Mouse (Mus musculus) left cerebral cortex, adult 8-10 months (tissue): ENCODE data around the gene Stox2. TPM values are rescaled to one million over a fixed set of nuclear protein-coding genes. Genes with fewer than 3 reads are reported as not detected.

Experiments used
- DNase-seq, 2 experiments: peaks; one replicate each; pipeline ENCODE4 v3.0.0; 2022; ENCODE audit warnings: low spot score in 2 of 2
- total RNA-seq, 4 experiments: library from RNA; stranded (reverse); gene quantifications; 2 replicates each; pipeline ENCODE4 v1.2.4; 2022

The Stox2 gene
- total RNA-seq, 4 experiments from 2014 or later = 76.9 to 96.7 (median 84.0) TPM

DNA sequence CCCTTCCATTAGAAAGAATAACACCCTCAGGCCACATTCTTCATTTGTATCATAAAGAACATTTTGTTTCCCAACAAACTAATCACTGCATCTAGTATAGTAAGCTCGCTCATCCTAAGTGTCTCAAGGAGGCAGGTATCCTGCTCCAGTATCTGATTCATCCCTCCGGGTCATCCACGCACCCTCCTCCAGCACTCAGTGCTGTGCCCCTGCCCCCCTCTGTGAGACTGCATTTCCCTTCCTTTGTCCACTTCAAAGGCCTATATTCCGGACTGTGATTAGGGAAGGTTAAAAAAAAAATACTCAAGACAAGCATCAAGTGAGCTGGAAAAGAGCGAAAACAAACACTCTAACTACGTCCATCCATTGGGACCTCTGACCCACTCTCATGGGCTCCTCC is 260.8 kb downstream of the Stox2 start:
- no peak for DNase-seq

DNA sequence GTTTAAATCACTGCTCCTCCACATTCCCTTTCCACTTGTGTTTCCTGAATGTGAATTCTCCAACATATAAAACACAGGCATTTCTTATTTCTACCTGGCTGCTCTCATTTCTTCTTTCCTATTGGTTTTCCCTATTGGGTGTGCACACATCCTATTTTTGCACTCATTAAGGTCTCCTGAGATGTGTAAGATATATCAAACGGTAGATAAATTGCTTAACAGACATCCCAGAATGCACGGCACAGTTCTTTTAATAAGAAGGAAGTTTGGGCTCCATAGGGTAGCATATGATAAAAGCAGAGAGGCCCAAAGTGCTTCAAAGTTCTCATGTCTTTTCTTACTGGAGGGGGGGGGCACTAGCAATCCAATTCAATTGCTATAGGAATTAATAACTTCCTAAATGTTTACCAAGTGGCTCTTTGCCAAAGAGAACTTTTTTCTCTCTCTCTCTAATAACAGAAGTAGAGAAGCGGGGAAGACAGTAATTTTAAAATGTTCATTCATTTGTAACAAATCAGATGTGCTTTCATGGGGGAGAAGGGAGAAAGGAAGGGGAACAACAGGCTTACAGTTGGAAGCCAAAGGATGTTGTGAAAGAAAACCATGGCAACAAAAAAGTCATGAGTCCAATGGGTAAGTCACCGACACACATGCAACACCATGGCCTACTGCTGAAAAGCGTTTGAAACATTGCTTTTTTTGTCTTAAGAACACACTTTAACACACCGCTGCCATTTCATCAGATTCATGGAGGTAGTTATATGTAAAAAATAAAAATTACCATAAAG is 263.2 kb downstream of the Stox2 start:
- no peak for DNase-seq

DNA sequence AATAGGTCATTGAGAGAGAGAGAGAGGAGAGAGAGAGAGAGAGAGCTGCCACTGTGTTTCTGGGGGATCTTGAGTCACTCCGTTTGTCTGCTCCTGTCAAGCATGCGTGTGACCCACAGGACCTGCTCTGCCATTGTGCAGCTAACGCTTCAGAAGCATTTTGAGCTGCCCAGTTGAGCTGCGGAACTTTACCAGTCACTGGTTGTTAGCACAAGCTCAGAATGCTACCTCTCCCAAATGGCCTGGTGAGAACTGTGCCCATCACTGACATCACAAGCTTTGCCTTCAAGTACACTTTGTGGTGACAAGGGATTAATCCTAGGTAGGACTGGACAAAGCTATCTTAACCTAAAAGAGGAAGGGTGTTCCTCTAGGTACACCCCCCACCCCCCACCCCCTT is 263.9 kb downstream of the Stox2 start:
- DNase-seq = no peak

DNA sequence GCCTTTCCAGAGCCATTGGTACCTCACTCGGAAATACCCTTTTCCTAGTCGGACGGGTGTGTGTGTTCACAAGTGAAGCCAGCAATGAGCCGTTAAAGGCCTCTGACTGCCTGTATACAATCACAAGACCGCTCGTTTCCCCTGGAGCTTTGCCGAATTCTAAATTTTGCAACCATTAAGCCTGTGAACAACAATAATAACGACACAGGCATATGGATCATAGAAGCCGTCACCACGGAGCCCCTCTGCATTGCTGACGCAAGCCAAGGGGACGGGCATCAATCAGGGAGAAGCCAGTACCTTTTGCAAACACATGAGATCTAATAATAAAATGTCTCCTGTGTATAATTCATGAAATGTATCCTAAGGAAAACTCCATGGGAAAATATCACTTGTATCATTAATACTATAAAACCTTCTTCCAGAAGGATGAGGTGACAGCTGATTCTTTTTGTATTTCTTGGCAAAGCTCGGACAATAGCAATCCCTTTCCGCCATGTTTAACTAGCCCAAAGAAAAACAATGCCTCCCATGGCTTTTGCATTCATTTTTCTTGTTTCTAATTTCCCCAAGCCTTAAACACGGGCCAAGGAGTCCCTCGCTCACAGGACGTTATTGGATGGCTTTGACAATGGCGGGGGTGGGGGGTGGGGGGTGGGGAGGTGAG is 265.0 kb downstream of the Stox2 start:
- DNase-seq = no peak

DNA sequence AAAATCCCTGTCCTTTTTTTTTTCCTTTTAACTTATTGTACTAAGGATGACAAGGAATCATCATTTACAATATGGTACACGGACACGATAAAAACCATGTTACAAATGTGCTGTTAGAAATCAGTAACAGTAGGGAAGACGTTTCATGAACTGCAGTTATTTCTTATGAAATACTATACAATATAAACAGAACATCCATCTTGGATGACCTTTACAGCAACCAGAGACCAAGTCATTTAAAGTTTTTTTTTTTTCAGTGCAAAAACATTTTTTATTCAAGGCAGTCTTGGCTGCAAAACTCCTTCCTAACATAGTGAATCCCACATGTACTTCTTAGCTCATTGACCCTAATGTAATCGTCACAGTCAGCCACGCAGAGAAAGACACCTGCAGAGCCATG is 266.0 kb downstream of the Stox2 start:
- DNase-seq = no peak

DNA sequence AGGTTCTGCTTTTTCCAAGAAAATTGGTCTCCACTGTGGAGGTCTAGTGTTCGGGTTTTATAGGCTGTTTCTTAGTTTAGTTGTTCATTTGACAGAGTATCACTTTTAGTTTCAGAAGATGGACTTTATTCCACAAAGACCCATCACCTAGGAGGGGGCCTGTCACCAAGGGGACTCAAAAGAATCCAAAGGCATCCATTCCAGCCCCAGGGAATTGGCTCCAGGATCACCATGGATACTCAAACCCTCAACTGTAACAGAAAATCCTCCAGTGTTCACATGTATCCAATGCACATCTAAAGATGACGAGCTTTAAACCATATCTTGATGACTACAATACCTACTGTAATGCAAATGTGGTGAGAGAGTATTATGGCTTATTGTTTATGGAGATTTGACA is 267.4 kb downstream of the Stox2 start:
- no peak for DNase-seq

DNA sequence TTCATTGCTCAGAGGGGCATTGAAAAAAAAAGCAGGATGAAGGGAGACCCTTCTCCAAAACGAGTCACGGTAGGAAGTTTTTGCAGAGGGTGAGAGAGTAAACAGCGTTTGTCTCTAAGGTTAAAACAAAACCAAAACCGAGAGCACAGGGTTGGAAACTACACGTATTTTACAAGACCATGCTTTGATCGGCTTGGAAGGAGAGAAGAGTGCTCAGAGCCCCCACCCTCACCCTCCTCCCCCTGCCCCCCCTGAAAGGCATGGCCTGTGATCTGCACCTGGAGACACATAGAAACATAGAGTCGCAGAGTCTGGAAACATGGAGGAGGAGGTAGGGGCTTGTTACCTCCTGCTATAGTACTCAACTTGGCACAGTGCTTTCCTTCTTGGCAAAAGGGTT is 272.3 kb downstream of the Stox2 start:
- DNase-seq = no peak

DNA sequence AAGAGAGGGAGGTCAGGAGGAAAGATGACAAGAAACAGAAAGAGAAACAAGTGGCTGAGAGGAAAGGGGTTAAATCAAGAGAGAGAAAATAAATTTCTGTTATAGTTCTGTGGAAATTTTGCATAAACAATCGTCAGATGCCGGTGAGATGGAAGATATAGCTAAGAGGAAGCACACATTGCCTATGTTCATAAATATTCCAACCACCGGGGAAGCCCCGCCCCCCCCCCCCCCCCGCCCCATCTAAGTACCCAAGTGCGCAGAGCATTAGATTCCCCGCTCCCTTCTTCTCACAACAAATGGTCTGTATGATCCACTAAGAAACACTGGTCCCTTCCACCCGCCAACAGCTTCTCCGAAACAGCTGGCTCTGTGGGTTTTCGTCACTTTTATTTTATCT is 273.3 kb downstream of the Stox2 start:
- DNase-seq = no peak

DNA sequence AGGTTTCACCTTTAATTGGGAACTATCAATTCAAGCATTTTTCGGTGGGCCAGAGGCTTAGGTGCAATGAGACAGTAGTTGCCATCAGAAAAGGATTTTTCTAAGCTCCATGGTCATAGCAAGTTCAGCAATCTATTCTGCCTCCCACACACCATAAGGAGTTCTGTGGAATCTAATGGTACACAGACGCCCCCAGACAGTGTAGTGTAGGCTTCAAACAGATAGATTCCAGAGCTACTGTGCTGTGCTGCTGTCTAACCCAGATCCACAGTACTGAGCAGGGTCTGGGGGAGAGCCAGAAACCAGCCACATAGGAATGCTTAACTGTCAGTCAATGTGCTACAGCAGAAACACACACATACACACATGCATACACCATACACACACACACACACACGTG is 285.5 kb downstream of the Stox2 start:
- DNase-seq = peak in 1 of 2 experiments; percentile 43

DNA sequence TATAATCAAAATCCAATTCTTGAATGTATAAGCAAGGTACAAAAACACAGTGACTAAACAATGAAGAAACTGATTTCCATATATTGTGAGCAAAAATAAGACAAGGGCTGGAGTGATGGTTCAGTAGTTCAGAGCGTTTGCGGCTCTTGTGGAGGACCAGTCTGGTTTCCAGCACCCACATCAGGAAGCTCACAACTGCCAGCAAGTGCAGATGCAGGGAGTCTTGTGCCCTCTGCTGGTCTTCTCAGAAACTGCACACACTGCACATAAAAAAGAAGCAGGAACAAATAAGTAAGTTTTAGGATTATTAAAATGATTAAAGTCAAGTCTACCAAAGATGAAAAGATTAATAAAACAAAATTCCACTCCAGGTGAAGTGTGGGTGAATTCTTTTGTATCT is 291.6 kb downstream of the Stox2 start:
- DNase-seq = no peak

DNA sequence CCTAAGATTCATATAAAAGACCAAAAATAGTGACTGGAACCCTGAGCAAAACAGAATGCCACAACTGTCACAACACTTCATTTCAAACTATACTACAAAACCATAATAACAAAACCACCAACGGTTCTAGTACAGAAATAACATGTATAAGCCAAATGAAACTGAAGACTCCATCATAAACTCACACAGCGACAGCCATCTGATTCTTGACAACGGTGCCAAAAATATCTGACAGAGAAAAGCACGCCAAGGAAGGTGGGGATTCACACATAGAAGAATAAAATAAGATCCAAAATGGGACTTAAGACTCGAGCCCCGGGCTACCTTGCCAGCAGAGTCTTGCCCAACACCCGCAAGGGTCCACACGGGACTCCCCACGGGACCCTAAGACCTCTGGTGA is 300.9 kb downstream of the Stox2 start:
- peak in 1 of 2 experiments; percentile 12 for DNase-seq

DNA sequence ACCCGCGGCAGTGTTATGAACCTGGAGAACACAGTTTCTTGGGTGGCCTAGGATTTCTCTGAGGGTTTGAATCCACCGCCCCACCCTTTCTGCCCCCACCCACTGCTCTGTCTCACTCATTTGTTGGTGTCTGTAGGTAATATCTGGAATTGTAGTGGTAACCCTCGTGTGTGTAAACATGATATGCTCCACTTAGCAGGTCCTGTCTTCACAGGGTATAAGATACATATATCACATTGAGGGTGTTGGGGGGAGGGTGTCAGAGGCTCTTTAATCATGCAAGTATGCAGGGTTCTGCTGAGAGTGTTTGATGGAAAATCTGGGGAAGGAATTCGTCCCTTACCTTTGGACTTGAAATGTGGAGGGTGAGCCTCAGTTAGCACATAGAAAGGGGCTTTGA is 310.1 kb downstream of the Stox2 start:
- DNase-seq = no peak

DNA sequence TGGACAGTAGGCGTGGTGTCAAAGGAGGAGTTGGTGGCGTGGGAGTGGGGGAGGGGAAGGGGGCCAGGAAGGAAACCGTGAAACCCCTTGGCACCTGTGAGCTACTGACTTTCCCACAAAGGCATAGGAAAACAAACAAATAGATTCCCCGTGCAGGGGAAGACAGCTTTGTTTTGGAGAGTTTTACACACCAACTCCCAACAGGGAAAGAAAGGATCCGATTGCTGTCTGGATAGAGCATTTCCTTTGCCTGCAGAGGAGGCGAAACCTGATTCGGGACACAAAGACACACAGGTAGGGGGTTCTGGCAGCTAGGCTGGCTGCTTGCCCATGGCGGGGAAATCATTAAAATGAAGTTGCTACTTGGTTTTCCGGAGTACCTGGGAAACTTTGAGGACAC is 310.6 kb downstream of the Stox2 start:
- no peak for DNase-seq

DNA sequence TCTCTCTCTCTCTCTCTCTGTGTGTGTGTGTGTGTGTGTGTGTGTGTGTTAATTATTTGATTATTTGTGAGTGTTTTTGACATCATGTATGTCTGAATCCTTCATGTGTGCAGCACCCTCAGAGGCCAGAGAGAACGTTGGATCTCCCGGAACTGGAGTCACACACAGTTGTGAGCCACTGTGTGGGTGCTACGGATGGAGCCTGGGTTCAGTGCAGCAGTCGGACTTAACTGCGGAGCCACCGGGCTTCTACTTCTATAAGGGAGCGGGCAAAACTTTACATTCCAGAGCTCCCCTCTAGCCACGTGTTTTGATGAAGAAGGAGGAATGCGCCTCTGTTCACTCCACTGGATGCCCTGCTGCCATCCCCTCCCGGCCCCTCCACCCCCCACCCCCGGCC is 311.4 kb downstream of the Stox2 start:
- DNase-seq = no peak

DNA sequence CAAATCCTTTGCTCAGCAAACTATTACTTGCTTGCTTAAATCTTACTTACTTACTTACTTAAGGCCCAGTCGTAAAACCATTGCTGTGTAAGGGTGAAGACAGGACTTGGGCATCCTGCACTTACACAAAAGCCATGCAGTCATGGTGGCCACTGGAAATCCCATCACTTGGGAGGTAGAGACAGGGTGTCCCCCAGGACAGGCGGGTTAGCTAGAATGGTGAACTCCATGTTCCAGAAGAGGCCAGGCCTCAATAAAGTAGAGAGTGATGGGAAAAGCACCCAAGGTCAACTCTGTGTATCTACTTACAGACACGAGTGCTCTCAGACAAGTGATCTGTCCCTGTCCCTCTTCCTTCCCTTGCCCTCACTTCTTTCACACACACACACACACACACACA is 312.8 kb downstream of the Stox2 start:
- DNase-seq = no peak

Other genes with a start within 250 kb of the Stox2 start
- 10 to 100 TPM; 51.7 to 59.0 (median 54.9) TPM for gene Trappc11, start 87.1 kb upstream of the Stox2 start, total RNA-seq
- 10 to 100 TPM; 29.7 to 34.6 (median 31.7) TPM for gene Rwdd4a, start 87.3 kb upstream of the Stox2 start, total RNA-seq
- 10 to 100 TPM; 40.3 to 50.1 (median 44.3) TPM for gene Ing2, start 229.2 kb upstream of the Stox2 start, total RNA-seq